Mouse (Mus musculus) midbrain, embryonic 14.5 days (tissue): Measurements from ENCODE around the gene Olfr1093. TPM values are rescaled to one million over a fixed set of nuclear protein-coding genes. Genes with fewer than 3 reads are reported as not detected.

Source experiments
- ATAC-seq: fragments of 200-750 bp; cut with Nextera tagmentation; 2 replicates; pipeline ENCODE4 v1.8.0; 2017; ENCODE audit warnings: moderate number of reproducible peaks, moderate library complexity; ENCODE audit not compliant: low FRiP score, low TSS enrichment
- DNase-seq: peaks from one replicate; pipeline ENCODE4 v3.0.0-alpha.2; 2015
- H3K27ac ChIP-seq: fragments of 300-500 bp; sonication (generic); replicated peaks from 2 replicates; pipeline ENCODE4 v1.5.1; 2014; ENCODE audit warnings: mild to moderate bottlenecking, low read depth, low read length, moderate library complexity
- H3K27me3 ChIP-seq: fragments of 300-500 bp; sonication (generic); 2 replicates; pipeline ENCODE4 v1.6.1; 2014; ENCODE audit warnings: low read length, control low read depth, mixed read lengths; ENCODE audit not compliant: control insufficient read depth, insufficient read depth
- H3K36me3 ChIP-seq: fragments of 300-500 bp; sonication (generic); 2 replicates; pipeline ENCODE4 v1.6.1; 2014; ENCODE audit warnings: low read length, control low read depth; ENCODE audit not compliant: control insufficient read depth, insufficient read depth
- H3K4me1 ChIP-seq: fragments of 300-500 bp; sonication (generic); 2 replicates; pipeline ENCODE4 v1.6.1; 2014; ENCODE audit warnings: mild to moderate bottlenecking, antibody characterized with exemption, low read length, control low read depth; ENCODE audit not compliant: control insufficient read depth, insufficient read depth
- H3K4me2 ChIP-seq: fragments of 300-500 bp; sonication (generic); 2 replicates; pipeline ENCODE4 v1.6.1; 2014; ENCODE audit warnings: mild to moderate bottlenecking, low read length, moderate library complexity
- H3K4me3 ChIP-seq: fragments of 300-500 bp; sonication (generic); replicated peaks from 2 replicates; pipeline ENCODE4 v1.5.1; 2014; ENCODE audit warnings: low read depth, low read length
- H3K9ac ChIP-seq: fragments of 300-500 bp; sonication (generic); replicated peaks from 2 replicates; pipeline ENCODE4 v1.6.1; 2014; ENCODE audit warnings: mild to moderate bottlenecking, low read length, moderate library complexity
- H3K9me3 ChIP-seq: fragments of 300-500 bp; sonication (generic); 2 replicates; pipeline ENCODE4 v1.6.1; 2016; ENCODE audit warnings: low read length, control low read depth, mixed read lengths; ENCODE audit not compliant: control insufficient read depth
- WGBS: fragments of 180-500 bp; shearing (Covaris S2); extraction: QIAGEN DNeasy Blood & Tissue Kit; methylation state at CpG from one replicate; pipeline ENCODE4 v1.1.7; 2014; 5-methylcytosine and 5-hydroxymethylcytosine counted together
- polyA plus RNA-seq: library from polyadenylated mRNA; unstranded; fragments of >200 nt; fragmentation: Nextera tagmentation; extraction: Ambion mirVana; gene quantifications from 2 replicates; pipeline ENCODE4 v1.2.1, GENCODE M21; 2014

Gene Olfr1093
- polyA plus RNA-seq, result not detected in 2 replicates

DNA sequence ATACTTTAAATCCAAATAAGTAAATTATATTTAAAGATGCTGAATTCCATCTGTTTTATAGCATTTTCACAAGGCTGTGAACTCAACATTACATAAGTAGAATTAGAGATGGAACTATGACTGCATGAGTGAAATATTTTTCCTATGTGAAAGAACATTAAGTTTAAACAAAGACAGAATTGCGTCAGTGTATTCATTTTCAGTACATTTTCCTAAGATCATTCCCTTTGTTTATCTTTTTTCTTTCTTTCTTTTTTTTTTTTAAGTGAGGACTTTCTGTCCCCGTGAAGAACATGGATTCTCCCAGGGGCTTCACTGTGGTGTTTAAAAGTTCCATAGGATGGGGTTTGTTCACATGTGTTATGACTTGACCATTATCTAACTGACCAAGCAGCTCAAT, at the start of gene Olfr1093:
Gene Olfr1093 (plus strand): TSS at position 301 of the 400 bp plus-strand sequence.
- H3K4me1 ChIP-seq, result no peaks in the 10 kb centered on the region
- no peaks in the 10 kb centered on the region for H3K9me3 ChIP-seq
- 87% methylated on average over 2 of the region's 2 CpGs for WGBS

DNA sequence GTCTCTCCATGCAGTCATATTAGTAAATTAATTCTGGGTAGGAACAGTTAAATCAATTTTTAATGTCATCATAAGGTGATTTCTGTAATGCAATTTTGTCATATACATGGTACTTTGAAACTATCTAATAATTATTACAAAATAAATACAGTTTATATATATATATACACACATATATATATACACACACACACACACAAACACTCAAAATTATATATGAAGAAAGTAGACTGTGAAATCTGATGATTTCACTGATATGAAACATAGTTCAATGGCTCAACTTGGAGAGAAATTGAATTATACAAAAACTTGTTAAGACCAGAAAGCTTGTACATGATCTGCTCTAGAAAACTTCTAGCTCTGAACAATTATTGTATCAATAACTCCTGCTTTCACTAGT, 48.7 kb upstream of the Olfr1093 start, which contains the start of gene Olfr1089:
Gene Olfr1089 (minus strand): TSS at position 101 of the 400 bp plus-strand sequence.
- H3K36me3 ChIP-seq, result no peaks in the 10 kb centered on the region
- no peaks in the 10 kb centered on the region for H3K27me3 ChIP-seq
- no peak within 1 kb of the TSS for H3K9ac ChIP-seq
- H3K4me1 ChIP-seq, result no peaks in the 10 kb centered on the region
- H3K4me3 ChIP-seq, result no peak within 1 kb of the TSS
- no peak within 1 kb of the TSS for H3K27ac ChIP-seq
- DNase-seq (no peak), ATAC-seq (no peak)
- H3K9me3 ChIP-seq, result no peaks in the 10 kb centered on the region
- H3K4me2 ChIP-seq, result no peak within 1 kb of the TSS

More for the DNA sequence above, at the start of gene Olfr1093:
- H3K27me3 ChIP-seq, result no peaks in the 10 kb centered on the region
- DNase-seq (no peak), ATAC-seq (no peak)
- no peaks in the 10 kb centered on the region for H3K36me3 ChIP-seq
- no peak within 1 kb of the TSS for H3K27ac ChIP-seq
- no peak within 1 kb of the TSS for H3K9ac ChIP-seq
- H3K4me3 ChIP-seq, result no peak within 1 kb of the TSS
- H3K4me2 ChIP-seq, result no peak within 1 kb of the TSS

DNA sequence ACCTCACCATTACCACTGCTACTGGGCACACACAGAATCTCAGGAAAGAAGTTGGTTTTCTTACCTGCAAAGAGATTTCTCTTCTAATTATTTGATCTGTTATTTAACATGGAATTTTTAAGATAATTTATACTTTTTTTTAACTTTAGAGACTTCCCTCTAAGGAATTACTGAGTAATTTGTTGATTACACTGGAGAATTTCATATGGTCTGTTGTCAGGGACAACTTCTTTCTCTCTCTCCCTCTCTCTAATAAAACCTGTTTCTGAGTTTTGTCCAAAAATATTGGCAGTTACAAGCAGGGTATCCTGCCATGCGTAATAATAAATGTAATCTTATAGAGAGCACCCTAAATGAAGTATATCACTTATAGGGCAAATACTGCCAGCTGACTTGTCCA, 23.4 kb upstream of the Olfr1093 start, which contains the start of gene Olfr1090:
Gene Olfr1090 (minus strand): TSS at position 101 of the 400 bp plus-strand sequence.
- H3K4me1 ChIP-seq, result no peaks in the 10 kb centered on the region
- H3K4me3 ChIP-seq, result no peak within 1 kb of the TSS
- H3K4me2 ChIP-seq, result no peak within 1 kb of the TSS
- ATAC-seq (no peak), DNase-seq (no peak)
- no peaks in the 10 kb centered on the region for H3K9me3 ChIP-seq
- no peak within 1 kb of the TSS for H3K9ac ChIP-seq
- no peaks in the 10 kb centered on the region for H3K27me3 ChIP-seq
- H3K27ac ChIP-seq, result no peak within 1 kb of the TSS
- H3K36me3 ChIP-seq, result no peaks in the 10 kb centered on the region
- 93% methylated on average over 1 of the region's 1 CpGs for WGBS

DNA sequence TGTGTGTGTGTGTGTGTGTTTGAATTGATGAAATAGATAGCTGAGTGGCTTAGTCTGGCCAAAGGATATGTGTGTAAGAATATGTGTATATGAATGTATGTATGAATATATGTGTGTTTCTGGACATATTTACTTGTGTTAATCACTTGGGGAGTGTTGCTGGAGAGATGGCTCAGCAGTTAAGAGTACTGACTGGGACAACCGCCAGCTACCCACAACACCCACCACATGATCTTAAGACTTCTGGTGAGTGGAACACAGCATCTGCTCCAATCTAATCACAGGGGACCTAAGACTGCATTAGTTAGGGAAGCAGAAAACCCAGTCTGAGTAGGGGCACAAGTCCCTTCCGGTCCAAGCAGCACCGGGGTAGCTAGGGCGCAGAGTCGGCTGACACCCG, 21.2 kb upstream of the Olfr1093 start:
- WGBS, result 97% methylated on average over 6 of the region's 6 CpGs

DNA sequence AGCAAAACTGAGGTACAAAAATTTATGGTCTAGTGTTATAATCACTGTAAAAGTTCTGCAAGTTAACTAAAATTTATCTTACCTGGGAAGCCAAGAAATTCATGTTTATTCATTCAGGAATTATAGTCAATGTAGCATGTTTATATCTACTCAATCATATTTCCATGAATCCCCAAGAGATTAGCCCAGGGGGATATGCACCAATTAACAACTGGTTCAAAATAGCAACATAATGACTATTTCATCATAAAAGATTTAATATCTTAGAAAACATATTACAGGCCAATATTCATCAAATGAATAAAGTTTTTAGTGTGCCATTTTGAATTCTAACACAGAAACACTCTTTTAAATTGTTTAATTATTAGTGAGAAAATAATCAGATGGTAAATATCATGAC, 27.6 kb downstream of the Olfr1093 start, which contains the start of gene Olfr141:
Gene Olfr141 (minus strand): TSS at position 101 of the 400 bp plus-strand sequence.
- Histone ChIP-seq H3K9me3 (no peaks in the 10 kb centered on the region), H3K27me3 (no peaks in the 10 kb centered on the region), H3K4me1 (no peaks in the 10 kb centered on the region), H3K4me3 (no peak within 1 kb of the TSS), H3K9ac (no peak within 1 kb of the TSS), H3K27ac (no peak within 1 kb of the TSS), H3K36me3 (no peaks in the 10 kb centered on the region), H3K4me2 (no peak within 1 kb of the TSS)
- no peak for ATAC-seq
- DNase-seq, result no peak

More for the DNA sequence above, 21.2 kb upstream of the Olfr1093 start:
- H3K27ac ChIP-seq, result no peak overlapping the region
- H3K4me3 ChIP-seq, result no peak overlapping the region
- no peaks in the 10 kb centered on the region for H3K9me3 ChIP-seq
- no peak overlapping the region for H3K4me2 ChIP-seq
- H3K4me1 ChIP-seq, result no peaks in the 10 kb centered on the region
- no peaks in the 10 kb centered on the region for H3K36me3 ChIP-seq
- H3K9ac ChIP-seq, result no peak overlapping the region
- no peak for ATAC-seq
- no peak for DNase-seq
- no peaks in the 10 kb centered on the region for H3K27me3 ChIP-seq

DNA sequence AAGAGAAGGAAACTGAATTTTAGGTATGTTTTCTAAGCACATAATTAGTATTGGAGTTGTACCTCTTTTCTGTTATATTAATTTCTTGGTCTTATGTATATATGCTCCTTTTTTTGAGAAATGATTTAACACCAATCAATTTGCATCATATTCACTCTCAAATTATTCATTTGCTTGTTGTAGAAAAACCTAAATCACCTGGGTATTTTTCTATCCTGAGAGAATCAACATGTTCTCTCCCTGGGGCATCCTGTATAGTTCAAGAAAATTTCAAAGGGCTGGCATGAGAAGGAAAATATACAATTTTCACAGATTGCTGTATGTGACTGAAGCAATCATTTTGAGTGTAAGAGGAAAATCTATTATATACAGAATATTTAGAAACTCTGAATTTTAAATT, 42.1 kb downstream of the Olfr1093 start, which contains the start of gene Olfr1094:
Gene Olfr1094 (plus strand): TSS at position 301 of the 400 bp plus-strand sequence.
- Histone ChIP-seq H3K4me2 (no peak within 1 kb of the TSS), H3K9me3 (no peaks in the 10 kb centered on the region), H3K27me3 (no peaks in the 10 kb centered on the region), H3K9ac (no peak within 1 kb of the TSS), H3K4me1 (no peaks in the 10 kb centered on the region), H3K4me3 (no peak within 1 kb of the TSS), H3K36me3 (no peaks in the 10 kb centered on the region), H3K27ac (no peak within 1 kb of the TSS)
- DNase-seq, result no peak
- ATAC-seq, result no peak

Other genes starting within 250 kb of the Olfr1093 start
- gene Olfr1079, start 240.0 kb upstream of the Olfr1093 start, polyA plus RNA-seq, result not detected in 2 replicates
- not detected in 2 replicates for gene Olfr1080, start 224.2 kb upstream of the Olfr1093 start, polyA plus RNA-seq
- gene Olfr1082, start 183.5 kb upstream of the Olfr1093 start, polyA plus RNA-seq, result not detected in 2 replicates
- gene Olfr1084, start 142.8 kb upstream of the Olfr1093 start, polyA plus RNA-seq, result not detected in 2 replicates
- gene Olfr1085, start 120.5 kb upstream of the Olfr1093 start, polyA plus RNA-seq, result not detected in 2 replicates
- not detected in 2 replicates for gene Olfr1086, start 102.4 kb upstream of the Olfr1093 start, polyA plus RNA-seq
- gene Olfr1087, start 84.1 kb upstream of the Olfr1093 start, polyA plus RNA-seq, result not detected in 2 replicates
- not detected in 2 replicates for gene Olfr1089, start 48.8 kb upstream of the Olfr1093 start, polyA plus RNA-seq
- not detected in 2 replicates for gene Olfr1090, start 23.5 kb upstream of the Olfr1093 start, polyA plus RNA-seq
- gene Olfr141, start 27.5 kb downstream of the Olfr1093 start, polyA plus RNA-seq, result not detected in 2 replicates
- gene Olfr1094, start 42.2 kb downstream of the Olfr1093 start, polyA plus RNA-seq, result not detected in 2 replicates
- gene Olfr1095, start 69.2 kb downstream of the Olfr1093 start, polyA plus RNA-seq, result not detected in 2 replicates
- gene Gm13723, start 92.3 kb downstream of the Olfr1093 start, polyA plus RNA-seq, result not detected in 2 replicates
- not detected in 2 replicates for gene Olfr1097, start 109.7 kb downstream of the Olfr1093 start, polyA plus RNA-seq
- gene Olfr1098, start 142.1 kb downstream of the Olfr1093 start, polyA plus RNA-seq, result not detected in 2 replicates
- gene Olfr1099, start 178.2 kb downstream of the Olfr1093 start, polyA plus RNA-seq, result not detected in 2 replicates
- gene Olfr1100, start 197.5 kb downstream of the Olfr1093 start, polyA plus RNA-seq, result not detected in 2 replicates
- gene Olfr1101, start 208.7 kb downstream of the Olfr1093 start, polyA plus RNA-seq, result not detected in 2 replicates
- not detected in 2 replicates for gene Olfr1102, start 215.9 kb downstream of the Olfr1093 start, polyA plus RNA-seq
- not detected in 2 replicates for gene Olfr1104, start 244.6 kb downstream of the Olfr1093 start, polyA plus RNA-seq